Mouse (Mus musculus) kidney, postnatal 0 days (tissue): Measurements from ENCODE around the gene Ncoa7. TPM values are rescaled to one million over a fixed set of nuclear protein-coding genes. Genes with fewer than 3 reads are reported as not detected.
A peak's percentile ranks its signal among the peaks of the same experiment; 100 is the strongest.
"Not testable (repeated sequence)": the region's sequence is repeated elsewhere in the genome, so short reads cannot be mapped to it uniquely, and the experiment has no call there.

Experiments
- ATAC-seq: fragments of 200-750 bp; cut with Nextera tagmentation; replicated peaks from 2 replicates; pipeline ENCODE4 v1.8.0; 2017; ENCODE audit warnings: low read depth, moderate number of reproducible peaks, moderate TSS enrichment, moderate library complexity; ENCODE audit not compliant: low FRiP score
- DNase-seq: peaks from one replicate; pipeline ENCODE4 v3.0.0-alpha.2; 2016; ENCODE audit warnings: low spot score
- H3K27ac ChIP-seq: fragments of 300-500 bp; sonication (generic); 2 replicates; pipeline ENCODE4 v1.5.1; 2014; ENCODE audit warnings: mild to moderate bottlenecking
- H3K27me3 ChIP-seq: fragments of 300-500 bp; sonication (generic); 2 replicates; pipeline ENCODE4 v1.6.1; 2014; ENCODE audit warnings: low read length, mixed read lengths; ENCODE audit not compliant: insufficient read depth
- H3K36me3 ChIP-seq: fragments of 300-500 bp; sonication (generic); 2 replicates; pipeline ENCODE4 v1.6.1; 2014; ENCODE audit warnings: low read length, mixed read lengths; ENCODE audit not compliant: insufficient read depth
- H3K4me1 ChIP-seq: fragments of 300-500 bp; sonication (generic); replicated peaks from 2 replicates; pipeline ENCODE4 v1.6.1; 2014; ENCODE audit warnings: antibody characterized with exemption, low read length, mixed read lengths; ENCODE audit not compliant: insufficient read depth
- H3K4me2 ChIP-seq: fragments of 300-500 bp; sonication (generic); 2 replicates; pipeline ENCODE4 v1.6.1; 2014; ENCODE audit warnings: mild to moderate bottlenecking, low read length, moderate library complexity, mixed read lengths
- H3K4me3 ChIP-seq: fragments of 300-500 bp; sonication (generic); replicated peaks from 2 replicates; pipeline ENCODE4 v1.5.1; 2014; ENCODE audit warnings: low read depth, low read length
- H3K9ac ChIP-seq: fragments of 300-500 bp; sonication (generic); 2 replicates; pipeline ENCODE4 v1.6.1; 2014; ENCODE audit warnings: low read depth, low read length
- H3K9me3 ChIP-seq: fragments of 300-500 bp; sonication (generic); replicated peaks from 2 replicates; pipeline ENCODE4 v1.6.1; 2016; ENCODE audit warnings: low read length, inconsistent platforms, mixed read lengths
- CTCF ChIP-seq: IDR thresholded peaks from 2 replicates; pipeline ENCODE4 v1.5.1; 2016; ENCODE audit warnings: antibody characterized with exemption, low read depth, mild to moderate bottlenecking, moderate library complexity
- WGBS: fragments of 180-500 bp; shearing (Covaris S2); extraction: QIAGEN DNeasy Blood & Tissue Kit; methylation state at CpG from one replicate; pipeline ENCODE4 v1.1.7; 2014; 5-methylcytosine and 5-hydroxymethylcytosine counted together
- polyA plus RNA-seq: library from polyadenylated mRNA; unstranded; fragments of >200 nt; fragmentation: Nextera tagmentation; extraction: Ambion mirVana; gene quantifications from 2 replicates; pipeline ENCODE4 v1.2.1, GENCODE M21; 2015

The Ncoa7 gene
- polyA plus RNA-seq, 1 experiment from 2014 or later = 19.6 TPM

- no peak for DNase-seq
- H3K4me2 ChIP-seq = no peak overlapping the region
- no peak overlapping the region for H3K4me3 ChIP-seq
- H3K9me3 ChIP-seq = no peaks in the 10 kb centered on the region
- no peaks in the 10 kb centered on the region for H3K4me1 ChIP-seq
- ATAC-seq = no peak
- H3K27me3 ChIP-seq = no peaks in the 10 kb centered on the region
- no peak overlapping the region for H3K27ac ChIP-seq
- no peaks in the 10 kb centered on the region for H3K36me3 ChIP-seq
- H3K9ac ChIP-seq = no peak overlapping the region
- TF ChIP-seq CTCF = no peak
Measured at GRCm38 (mm10) chr10:30629977-30630376, 173.1 kb downstream of the Ncoa7 start.

- Histone ChIP-seq H3K27ac (no peak within 1 kb of the TSS), H3K9me3 (no peaks in the 10 kb centered on the region), H3K4me1 (no peaks in the 10 kb centered on the region), H3K9ac (no peak within 1 kb of the TSS), H3K36me3 (no peaks in the 10 kb centered on the region), H3K27me3 (no peaks in the 10 kb centered on the region), H3K4me3 (no peak within 1 kb of the TSS), H3K4me2 (no peak within 1 kb of the TSS)
- no peak for DNase-seq
- no peak for TF ChIP-seq CTCF
- no peak for ATAC-seq
- 84% methylated on average over 3 of the region's 3 CpGs for WGBS
Measured at GRCm38 (mm10) chr10:30629513-30629912, 173.6 kb downstream of the Ncoa7 start, which contains the start of gene Hint3. TSS of gene Hint3 (minus strand) at chr10:30629632.

- not testable (repeated sequence) for H3K4me1 ChIP-seq, H3K9me3 ChIP-seq, H3K4me2 ChIP-seq, H3K4me3 ChIP-seq, ATAC-seq, H3K27me3 ChIP-seq, H3K9ac ChIP-seq, DNase-seq, H3K27ac ChIP-seq, H3K36me3 ChIP-seq
- 91% methylated on average over 11 of the region's 11 CpGs for WGBS
Measured at GRCm38 (mm10) chr10:30628444-30628843, 174.7 kb downstream of the Ncoa7 start.

- no peaks in the 10 kb centered on the region for H3K9me3 ChIP-seq
- H3K4me2 ChIP-seq = no peak overlapping the region
- H3K36me3 ChIP-seq = no peaks in the 10 kb centered on the region
- no peak overlapping the region for H3K4me3 ChIP-seq
- H3K9ac ChIP-seq = no peak overlapping the region
- DNase-seq = peak; percentile 47
- no peaks in the 10 kb centered on the region for H3K27me3 ChIP-seq
- 35% methylated on average over 1 of the region's 1 CpGs for WGBS
- no peak for TF ChIP-seq CTCF
- no peaks in the 10 kb centered on the region for H3K4me1 ChIP-seq
- no peak for ATAC-seq
- peak overlapping the region; percentile 10; the same call in 1 of the 2 replicates for H3K27ac ChIP-seq
Measured at GRCm38 (mm10) chr10:30627548-30627947, 175.6 kb downstream of the Ncoa7 start.

GRCm38 (mm10) chr10:30624161-30625019, 178.7 kb downstream of the Ncoa7 start:
- ATAC-seq (no peak), DNase-seq (peak; percentile 9)
- Histone ChIP-seq H3K4me3 (no peak overlapping the region), H3K9me3 (no peaks in the 10 kb centered on the region), H3K9ac (no peak overlapping the region), H3K4me1 (no peaks in the 10 kb centered on the region), H3K4me2 (no peak overlapping the region), H3K27me3 (no peaks in the 10 kb centered on the region), H3K27ac (no peak overlapping the region), H3K36me3 (no peaks in the 10 kb centered on the region)
- WGBS = 66% methylated on average over 5 of the region's 5 CpGs
- TF ChIP-seq CTCF = no peak

- Histone ChIP-seq H3K27me3 (no peaks in the 10 kb centered on the region), H3K27ac (no peak overlapping the region), H3K4me2 (no peak overlapping the region), H3K4me1 (no peaks in the 10 kb centered on the region), H3K36me3 (no peaks in the 10 kb centered on the region), H3K4me3 (no peak overlapping the region), H3K9ac (no peak overlapping the region), H3K9me3 (no peaks in the 10 kb centered on the region)
- ATAC-seq (no peak), DNase-seq (peak; percentile 73)
- TF ChIP-seq CTCF = peak; percentile 66
Measured at GRCm38 (mm10) chr10:30622928-30623327, 180.2 kb downstream of the Ncoa7 start.
